Mouse (Mus musculus): ENCODE data around the gene Map3k14. TPM values are rescaled to one million over a fixed set of nuclear protein-coding genes. Genes with fewer than 3 reads are reported as not detected.

The Map3k14 gene
- polyA plus RNA-seq, 1 experiment: 49.6 TPM

DNA sequence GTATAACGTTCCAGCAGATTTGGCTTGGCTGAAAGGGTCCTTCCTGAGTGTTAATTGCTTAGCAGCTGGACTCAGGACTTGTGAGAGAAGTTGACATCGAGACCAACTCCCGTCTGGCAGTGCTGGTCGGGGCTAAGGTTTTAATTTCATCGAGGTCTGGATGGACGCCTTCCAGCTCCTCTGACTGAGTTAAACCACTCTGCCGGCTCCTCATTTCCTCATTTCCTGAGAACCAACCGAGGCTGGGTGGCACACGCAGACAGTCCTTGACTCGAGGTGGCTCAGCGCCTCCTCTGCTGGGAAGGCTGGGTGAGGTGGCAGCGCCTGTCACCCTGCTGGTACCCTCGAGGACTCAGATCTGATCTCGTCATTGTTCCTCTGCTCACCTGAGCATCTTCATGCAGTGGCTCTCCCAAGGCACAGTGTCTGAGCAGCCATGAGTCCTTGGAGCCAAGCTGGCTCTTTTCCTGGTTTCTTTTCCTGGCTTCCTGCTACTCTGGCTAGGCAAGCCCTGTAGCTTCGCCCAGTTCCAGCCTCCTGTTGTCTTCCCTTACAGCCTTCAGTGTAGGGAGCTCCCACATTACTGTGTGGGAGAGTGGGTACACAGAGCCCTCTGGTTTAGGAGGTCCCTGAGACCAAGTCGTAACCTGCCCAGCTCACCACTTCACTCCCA, 21.2 kb upstream of the Map3k14 start:
- DNase-seq (ENCODE audit: low read depth in 1 of 2, low spot score in 2 of 2): no peak
- Histone ChIP-seq H3K27me3 (ENCODE audit: control insufficient read depth, insufficient read depth, low read length) (no peaks in the 10 kb centered on the region), H3K4me3 (ENCODE audit: extremely low read depth, insufficient read depth, insufficient read length) (no peak overlapping the region), H3K4me1 (ENCODE audit: control insufficient read depth, insufficient read depth, insufficient read length) (no peaks in the 10 kb centered on the region), H3K36me3 (ENCODE audit: control insufficient read depth, insufficient read depth, low read length) (no peaks in the 10 kb centered on the region), H3K27ac (ENCODE audit: insufficient read depth, low read length) (peak overlapping the region; percentile 26; the same call in 1 of the 2 replicates)
- TF ChIP-seq CTCF (IDR thresholded peaks at IDR 0.05; ENCODE audit: extremely low read depth, insufficient read depth, insufficient read length, insufficient replicate concordance) (no peak), POLR2A (IDR thresholded peaks at IDR 0.05; ENCODE audit: low read depth, low read length) (no peak)
- 22% methylated on average over 16 of the region's 16 CpGs for WGBS

DNA sequence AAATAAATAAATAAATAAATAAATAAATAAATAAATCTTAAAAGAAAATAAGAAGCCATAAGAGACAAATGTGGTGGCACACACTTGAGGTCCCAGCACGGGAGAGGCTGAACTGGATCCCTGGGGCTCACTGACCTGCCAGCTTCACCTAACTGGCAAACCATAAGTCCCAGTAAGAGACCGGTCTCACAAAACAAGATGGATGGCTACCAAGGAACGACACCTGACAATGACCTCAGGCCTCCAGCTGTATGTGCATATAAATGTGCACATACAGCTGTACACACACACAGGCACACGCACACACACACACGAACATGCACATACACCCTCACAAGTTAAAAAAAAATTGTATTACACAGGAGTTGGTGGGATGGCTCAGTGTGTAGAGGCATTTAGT, 19.6 kb upstream of the Map3k14 start:
- Histone ChIP-seq H3K4me1 (ENCODE audit: control insufficient read depth, insufficient read depth, insufficient read length) (no peaks in the 10 kb centered on the region), H3K36me3 (ENCODE audit: control insufficient read depth, insufficient read depth, low read length) (no peaks in the 10 kb centered on the region), H3K27me3 (ENCODE audit: control insufficient read depth, insufficient read depth, low read length) (no peaks in the 10 kb centered on the region), H3K4me3 (ENCODE audit: extremely low read depth, insufficient read depth, insufficient read length) (no peak overlapping the region), H3K27ac (ENCODE audit: insufficient read depth, low read length) (no peak overlapping the region)
- TF ChIP-seq CTCF (IDR thresholded peaks at IDR 0.05; ENCODE audit: extremely low read depth, insufficient read depth, insufficient read length, insufficient replicate concordance): no peak
- no peak for TF ChIP-seq POLR2A (IDR thresholded peaks at IDR 0.05; ENCODE audit: low read depth, low read length)
- DNase-seq (ENCODE audit: low read depth in 1 of 2, low spot score in 2 of 2): no peak
- WGBS: 89% methylated on average over 5 of the region's 5 CpGs

DNA sequence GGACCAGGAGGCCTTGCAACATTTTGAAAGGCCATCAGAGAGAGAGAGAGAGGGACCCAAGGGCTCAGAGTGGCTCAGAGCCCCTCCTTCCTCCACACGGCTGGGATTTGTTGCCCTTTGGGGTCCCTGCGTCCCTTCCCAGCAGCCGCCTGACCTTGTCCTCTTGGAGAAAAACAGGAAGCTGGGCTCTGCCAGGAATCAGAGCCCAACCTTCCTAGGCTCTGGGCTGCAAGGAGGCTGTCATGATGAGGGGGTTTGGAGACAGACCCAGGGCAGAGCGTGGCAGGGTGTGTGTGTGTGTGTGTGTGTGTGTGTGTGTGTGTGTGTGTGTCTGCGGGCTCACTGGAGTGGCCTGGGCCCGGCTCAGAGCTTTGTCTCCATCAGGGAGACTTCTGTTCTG, 18.7 kb upstream of the Map3k14 start:
- Histone ChIP-seq H3K4me3 (ENCODE audit: extremely low read depth, insufficient read depth, insufficient read length) (no peak overlapping the region), H3K36me3 (ENCODE audit: control insufficient read depth, insufficient read depth, low read length) (no peaks in the 10 kb centered on the region), H3K27me3 (ENCODE audit: control insufficient read depth, insufficient read depth, low read length) (no peaks in the 10 kb centered on the region), H3K27ac (ENCODE audit: insufficient read depth, low read length) (no peak overlapping the region), H3K4me1 (ENCODE audit: control insufficient read depth, insufficient read depth, insufficient read length) (no peaks in the 10 kb centered on the region)
- DNase-seq (ENCODE audit: low read depth in 1 of 2, low spot score in 2 of 2): no peak
- TF ChIP-seq CTCF (IDR thresholded peaks at IDR 0.05; ENCODE audit: extremely low read depth, insufficient read depth, insufficient read length, insufficient replicate concordance): no peak
- TF ChIP-seq POLR2A (IDR thresholded peaks at IDR 0.05; ENCODE audit: low read depth, low read length): no peak
- 87% methylated on average over 6 of the region's 6 CpGs for WGBS

DNA sequence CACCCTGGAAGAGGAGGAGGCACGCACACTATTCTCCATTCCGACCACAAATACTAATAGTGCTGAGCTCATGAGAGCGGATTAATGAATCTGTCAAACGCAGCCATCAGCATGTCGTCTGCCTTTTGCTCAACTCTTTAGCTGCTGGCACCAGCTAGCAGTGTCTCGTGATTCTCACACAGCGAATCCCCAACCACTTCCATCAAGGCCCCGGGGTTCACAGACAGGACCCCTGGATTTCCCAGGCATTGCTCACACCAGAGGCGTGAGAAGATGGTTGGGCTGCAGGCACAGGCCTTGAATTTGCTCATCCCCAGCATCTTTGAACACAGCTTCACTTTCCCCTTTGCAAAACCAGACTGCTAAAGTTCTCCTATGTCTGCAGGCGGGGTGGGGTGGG, 18.0 kb upstream of the Map3k14 start:
- no peaks in the 10 kb centered on the region for H3K36me3 ChIP-seq (ENCODE audit: control insufficient read depth, insufficient read depth, low read length)
- H3K4me1 ChIP-seq (ENCODE audit: control insufficient read depth, insufficient read depth, insufficient read length): no peaks in the 10 kb centered on the region
- no peak overlapping the region for H3K27ac ChIP-seq (ENCODE audit: insufficient read depth, low read length)
- WGBS: 91% methylated on average over 10 of the region's 10 CpGs
- no peak for DNase-seq (ENCODE audit: low read depth in 1 of 2, low spot score in 2 of 2)
- H3K27me3 ChIP-seq (ENCODE audit: control insufficient read depth, insufficient read depth, low read length): no peaks in the 10 kb centered on the region
- no peak overlapping the region for H3K4me3 ChIP-seq (ENCODE audit: extremely low read depth, insufficient read depth, insufficient read length)
- TF ChIP-seq POLR2A (IDR thresholded peaks at IDR 0.05; ENCODE audit: low read depth, low read length) (no peak), CTCF (IDR thresholded peaks at IDR 0.05; ENCODE audit: extremely low read depth, insufficient read depth, insufficient read length, insufficient replicate concordance) (no peak)

DNA sequence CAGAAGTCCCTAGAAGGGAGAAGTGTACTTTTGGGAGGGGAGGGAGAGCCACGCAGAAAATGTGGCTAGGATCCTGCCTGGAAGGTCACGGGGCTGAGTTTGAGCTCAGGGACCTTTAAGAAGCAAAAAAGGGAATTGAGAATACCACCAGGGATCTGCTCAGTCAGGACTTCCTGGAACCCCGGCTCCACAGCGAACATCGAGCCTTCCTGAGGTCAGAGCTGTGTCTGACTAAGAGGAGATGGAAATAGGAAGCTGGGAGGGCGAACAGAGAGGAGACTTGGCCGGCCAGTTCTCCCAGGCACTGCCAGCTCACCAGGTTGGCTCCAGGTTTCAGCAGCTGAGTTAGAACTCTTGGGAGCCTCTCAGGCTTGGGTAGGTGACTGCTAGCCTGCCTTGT, 14.5 kb upstream of the Map3k14 start:
- Histone ChIP-seq H3K4me3 (ENCODE audit: extremely low read depth, insufficient read depth, insufficient read length) (no peak overlapping the region), H3K27me3 (ENCODE audit: control insufficient read depth, insufficient read depth, low read length) (no peaks in the 10 kb centered on the region), H3K4me1 (ENCODE audit: control insufficient read depth, insufficient read depth, insufficient read length) (no peaks in the 10 kb centered on the region), H3K27ac (ENCODE audit: insufficient read depth, low read length) (no peak overlapping the region), H3K36me3 (ENCODE audit: control insufficient read depth, insufficient read depth, low read length) (no peaks in the 10 kb centered on the region)
- TF ChIP-seq CTCF (IDR thresholded peaks at IDR 0.05; ENCODE audit: extremely low read depth, insufficient read depth, insufficient read length, insufficient replicate concordance) (no peak), POLR2A (IDR thresholded peaks at IDR 0.05; ENCODE audit: low read depth, low read length) (no peak)
- no peak for DNase-seq (ENCODE audit: low read depth in 1 of 2, low spot score in 2 of 2)
- 10% methylated on average over 7 of the region's 7 CpGs for WGBS

DNA sequence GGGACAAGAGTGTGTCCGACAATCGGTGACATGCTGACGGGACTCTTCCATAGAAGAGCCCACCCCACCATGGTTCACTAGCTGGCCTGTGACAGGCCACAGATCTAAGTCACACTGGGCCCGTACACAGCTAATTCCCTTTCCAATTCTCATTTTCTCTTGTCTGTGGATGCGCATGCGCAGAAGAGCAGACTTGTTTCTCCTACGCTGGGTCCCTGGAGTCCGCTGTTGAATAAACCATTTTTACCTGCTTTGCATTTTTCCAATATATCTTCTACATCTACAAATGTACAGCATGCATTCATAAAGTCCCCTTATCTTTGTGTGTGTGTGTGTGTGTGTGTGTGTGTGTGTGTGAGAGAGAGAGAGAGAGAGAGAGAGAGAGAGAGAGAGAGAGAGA, 9.2 kb upstream of the Map3k14 start:
- Histone ChIP-seq H3K4me1 (ENCODE audit: control insufficient read depth, insufficient read depth, insufficient read length) (no peaks in the 10 kb centered on the region; the same call in 1 of the 2 replicates), H3K36me3 (ENCODE audit: control insufficient read depth, insufficient read depth, low read length) (no peaks in the 10 kb centered on the region), H3K27me3 (ENCODE audit: control insufficient read depth, insufficient read depth, low read length) (no peaks in the 10 kb centered on the region), H3K27ac (ENCODE audit: insufficient read depth, low read length) (no peak overlapping the region), H3K4me3 (ENCODE audit: extremely low read depth, insufficient read depth, insufficient read length) (no peak overlapping the region)
- TF ChIP-seq POLR2A (IDR thresholded peaks at IDR 0.05; ENCODE audit: low read depth, low read length) (no peak), CTCF (IDR thresholded peaks at IDR 0.05; ENCODE audit: extremely low read depth, insufficient read depth, insufficient read length, insufficient replicate concordance) (no peak)
- DNase-seq (ENCODE audit: low read depth in 1 of 2, low spot score in 2 of 2): no peak
- 97% methylated on average over 8 of the region's 8 CpGs for WGBS

DNA sequence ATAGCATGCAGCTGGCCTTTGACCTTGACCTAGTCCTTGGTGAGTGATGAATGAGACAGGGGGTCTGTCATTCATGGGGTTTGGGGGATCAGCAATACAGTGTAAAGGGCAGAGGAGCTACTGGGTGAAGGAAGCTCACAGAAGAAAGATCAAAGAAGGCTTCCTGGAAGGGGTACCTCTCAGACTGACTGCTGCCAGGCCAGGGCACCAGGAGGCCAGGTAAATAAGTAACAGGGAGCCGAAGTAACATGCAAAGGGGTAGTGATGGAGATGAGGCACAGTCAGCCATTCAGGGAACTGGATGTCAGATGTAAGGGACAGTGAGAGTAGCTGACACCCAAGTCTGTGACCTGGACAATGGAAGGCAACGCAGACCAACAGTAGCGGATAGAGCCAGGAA, 5.6 kb upstream of the Map3k14 start:
- TF ChIP-seq CTCF (IDR thresholded peaks at IDR 0.05; ENCODE audit: extremely low read depth, insufficient read depth, insufficient read length, insufficient replicate concordance) (no peak), POLR2A (IDR thresholded peaks at IDR 0.05; ENCODE audit: low read depth, low read length) (no peak)
- Histone ChIP-seq H3K27me3 (ENCODE audit: control insufficient read depth, insufficient read depth, low read length) (no peaks in the 10 kb centered on the region), H3K4me1 (ENCODE audit: control insufficient read depth, insufficient read depth, insufficient read length) (peaks cover under 1% of the 10 kb centered on the region; the same call in 1 of the 2 replicates), H3K27ac (ENCODE audit: insufficient read depth, low read length) (no peak overlapping the region), H3K4me3 (ENCODE audit: extremely low read depth, insufficient read depth, insufficient read length) (no peak overlapping the region), H3K36me3 (ENCODE audit: control insufficient read depth, insufficient read depth, low read length) (no peaks in the 10 kb centered on the region)
- no peak for DNase-seq (ENCODE audit: low read depth in 1 of 2, low spot score in 2 of 2)
- WGBS: 96% methylated on average over 3 of the region's 3 CpGs

Measured in spleen, adult 2 months (tissue).